Mouse (Mus musculus): ENCODE data around the gene Suclg1. TPM values are rescaled to one million over a fixed set of nuclear protein-coding genes. Genes with fewer than 3 reads are reported as not detected.

Gene Suclg1
- total RNA-seq, 2 experiments from 2014 or later = 137 to 145 TPM

GRCm38 (mm10) chr6:73308685-73309520, 60.7 kb downstream of the Suclg1 start:
- H3K4me3 ChIP-seq = no peak overlapping the region
- TF ChIP-seq CTCF (conservative IDR thresholded peaks at IDR 0.05) = no peak
- DNase-seq (ENCODE audit: low spot score in 2 of 2) = peak; percentile 40 to 46
- H3K27ac ChIP-seq = peak overlapping the region; percentile 49

- no peak for DNase-seq (ENCODE audit: low spot score in 2 of 2)
- peak; percentile 50 for TF ChIP-seq CTCF (conservative IDR thresholded peaks at IDR 0.05)
- no peak overlapping the region for H3K27ac ChIP-seq
- no peak overlapping the region for H3K4me3 ChIP-seq
Observed at GRCm38 (mm10) chr6:73311335-73311734, 63.2 kb downstream of the Suclg1 start.

DNA sequence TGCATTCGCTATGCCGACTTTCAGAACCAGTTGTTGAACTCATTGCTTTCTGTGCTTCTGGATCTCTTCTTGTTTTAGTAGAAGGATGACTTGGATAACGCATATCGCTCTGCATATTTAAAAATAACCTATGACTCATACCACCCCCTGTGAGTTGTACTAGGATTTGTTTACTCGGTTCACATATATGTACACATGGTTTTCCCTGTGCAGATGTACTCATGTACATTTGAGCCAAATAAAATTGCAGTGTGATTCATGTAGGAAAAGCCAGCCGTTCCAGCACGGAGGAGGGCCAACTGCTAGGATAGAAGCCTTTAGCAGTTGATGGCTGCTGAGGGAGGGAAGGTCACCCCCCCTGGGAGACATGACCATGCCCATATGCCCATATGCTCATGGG, 63.6 kb downstream of the Suclg1 start:
- TF ChIP-seq CTCF (conservative IDR thresholded peaks at IDR 0.05) = no peak
- DNase-seq (ENCODE audit: low spot score in 2 of 2) = no peak
- no peak overlapping the region for H3K27ac ChIP-seq
- no peak overlapping the region for H3K4me3 ChIP-seq

DNA sequence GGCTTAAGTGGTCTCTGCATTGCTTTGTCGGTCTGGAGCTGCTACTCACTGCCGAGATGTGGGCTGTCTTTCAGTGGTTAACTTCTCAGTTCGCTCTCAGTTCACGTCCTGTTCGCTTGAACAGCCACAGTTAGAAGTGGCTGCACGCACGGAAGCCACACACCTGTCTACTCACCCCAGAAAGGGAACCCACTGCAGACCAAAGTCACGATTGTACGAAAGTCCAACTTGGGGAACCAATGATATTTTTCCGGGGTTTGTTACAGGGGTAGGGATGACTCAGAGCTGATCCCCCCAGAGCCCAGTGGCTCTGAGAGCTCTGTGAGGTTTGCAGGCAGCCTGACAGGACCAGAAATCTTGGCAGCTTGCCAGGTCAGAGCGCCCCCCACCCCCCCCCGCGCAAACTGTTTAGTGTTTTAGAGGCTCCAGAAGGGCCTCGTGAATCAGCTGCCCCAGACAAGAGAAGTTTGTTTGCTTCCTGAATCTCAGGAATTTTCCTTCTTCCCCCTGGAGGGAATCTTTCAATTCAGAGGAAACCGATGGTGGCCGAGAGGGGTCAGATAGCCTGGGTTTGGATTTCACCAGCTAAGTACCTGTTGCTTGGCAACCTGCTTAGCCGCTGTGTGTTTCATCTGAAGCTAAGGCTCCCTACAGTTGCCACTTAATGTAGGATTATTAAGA, 66.9 kb downstream of the Suclg1 start:
- DNase-seq (ENCODE audit: low spot score in 2 of 2) = peak in 1 of 2 experiments; percentile 46
- TF ChIP-seq CTCF (conservative IDR thresholded peaks at IDR 0.05) = no peak
- H3K4me3 ChIP-seq = peak overlapping the region; percentile 52
- H3K27ac ChIP-seq = peak overlapping the region; percentile 67; the same call in 1 of the 2 replicates

- TF ChIP-seq CTCF (conservative IDR thresholded peaks at IDR 0.05) = no peak
- DNase-seq (ENCODE audit: low spot score in 2 of 2) = no peak
- no peak overlapping the region for H3K27ac ChIP-seq
- no peak overlapping the region for H3K4me3 ChIP-seq
Observed at GRCm38 (mm10) chr6:73322306-73322705, 74.1 kb downstream of the Suclg1 start.

Other genes with a start within 250 kb of the Suclg1 start
- gene Dnah6, start 26.7 kb upstream of the Suclg1 start, total RNA-seq (2021) = under 1 TPM; 0.66 to 0.97 TPM
- not detected for gene 4931417E11Rik, start 221.3 kb downstream of the Suclg1 start, total RNA-seq (2021)

Measured in layer of hippocampus, adult 2 months (tissue).